Mouse (Mus musculus) forebrain, postnatal 0 days (tissue): ENCODE measurements around the gene Tle2. TPM values are rescaled to one million over a fixed set of nuclear protein-coding genes. Genes with fewer than 3 reads are reported as not detected.

Experiments used
- ATAC-seq: fragments of 200-750 bp; cut with Nextera tagmentation; 2 replicates; pipeline ENCODE4 v1.8.0; 2017; ENCODE audit warnings: mild to moderate bottlenecking, moderate library complexity
- DNase-seq: peaks from one replicate; pipeline ENCODE4 v3.0.0-alpha.2; 2015
- H3K27ac ChIP-seq: fragments of 300-500 bp; sonication (generic); 2 replicates; pipeline ENCODE4 v1.5.1; 2014; ENCODE audit warnings: low read depth, mild to moderate bottlenecking, antibody characterized with exemption, low read length, moderate library complexity, mixed read lengths
- H3K27me3 ChIP-seq: fragments of 300-500 bp; sonication (generic); 2 replicates; pipeline ENCODE4 v1.6.1; 2014; ENCODE audit warnings: mild to moderate bottlenecking, low read length, mixed read lengths; ENCODE audit not compliant: insufficient read depth
- H3K36me3 ChIP-seq: fragments of 300-500 bp; sonication (generic); 2 replicates; pipeline ENCODE4 v1.6.1; 2014; ENCODE audit warnings: mild to moderate bottlenecking, moderate library complexity; ENCODE audit not compliant: insufficient read depth
- H3K4me1 ChIP-seq: fragments of 300-500 bp; sonication (generic); 2 replicates; pipeline ENCODE4 v1.6.1; 2014; ENCODE audit warnings: antibody characterized with exemption; ENCODE audit not compliant: insufficient read depth
- H3K4me2 ChIP-seq: fragments of 300-500 bp; sonication (generic); 2 replicates; pipeline ENCODE4 v1.6.1; 2014; ENCODE audit warnings: low read depth, mild to moderate bottlenecking, moderate library complexity
- H3K4me3 ChIP-seq: fragments of 300-500 bp; sonication (generic); 2 replicates; pipeline ENCODE4 v1.5.1; 2014; ENCODE audit warnings: low read depth, low read length, mixed read lengths
- H3K9ac ChIP-seq: fragments of 300-500 bp; sonication (generic); 2 replicates; pipeline ENCODE4 v1.6.1; 2014; ENCODE audit warnings: mild to moderate bottlenecking
- H3K9me3 ChIP-seq: fragments of 300-500 bp; sonication (generic); 2 replicates; pipeline ENCODE4 v1.6.1; 2016; ENCODE audit warnings: low read length
- CTCF ChIP-seq: sonication (generic); IDR thresholded peaks from 2 replicates; pipeline ENCODE4 v1.5.1; 2016; ENCODE audit warnings: antibody characterized with exemption, control low read depth, low read depth
- WGBS: fragments of 180-500 bp; shearing (Covaris S2); extraction: QIAGEN DNeasy Blood & Tissue Kit; methylation state at CpG from one replicate; pipeline ENCODE4 v1.1.7; 2014; 5-methylcytosine and 5-hydroxymethylcytosine counted together
- polyA plus RNA-seq: library from polyadenylated mRNA; unstranded; fragments of >200 nt; fragmentation: Nextera tagmentation; extraction: Ambion mirVana; gene quantifications from 2 replicates; pipeline ENCODE4 v1.2.1, GENCODE M21; 2015
- total RNA-seq: library from RNA; depleted of rRNA; stranded (reverse); fragments of >200 nt; gene quantifications from 2 replicates; pipeline ENCODE4 v1.2.3, GENCODE M21; 2014

The Tle2 gene
- total and polyA plus RNA-seq, 2 experiments from 2014 or later = 25.6 to 30.5 TPM

GRCm38 (mm10) chr10:81592631-81593030 lies 18.3 kb downstream of the Tle2 start:
- Histone ChIP-seq H3K27me3 (peaks cover 23% of the 10 kb centered on the region), H3K27ac (no peak overlapping the region), H3K36me3 (peaks cover 8% of the 10 kb centered on the region; the same call in 1 of the 2 replicates), H3K9ac (no peak overlapping the region), H3K9me3 (no peaks in the 10 kb centered on the region), H3K4me2 (no peak overlapping the region), H3K4me3 (no peak overlapping the region), H3K4me1 (peaks cover 11% of the 10 kb centered on the region)
- DNase-seq = no peak
- WGBS = 78% methylated on average over 7 of the region's 7 CpGs
- no peak for ATAC-seq
- TF ChIP-seq CTCF = no peak

DNA sequence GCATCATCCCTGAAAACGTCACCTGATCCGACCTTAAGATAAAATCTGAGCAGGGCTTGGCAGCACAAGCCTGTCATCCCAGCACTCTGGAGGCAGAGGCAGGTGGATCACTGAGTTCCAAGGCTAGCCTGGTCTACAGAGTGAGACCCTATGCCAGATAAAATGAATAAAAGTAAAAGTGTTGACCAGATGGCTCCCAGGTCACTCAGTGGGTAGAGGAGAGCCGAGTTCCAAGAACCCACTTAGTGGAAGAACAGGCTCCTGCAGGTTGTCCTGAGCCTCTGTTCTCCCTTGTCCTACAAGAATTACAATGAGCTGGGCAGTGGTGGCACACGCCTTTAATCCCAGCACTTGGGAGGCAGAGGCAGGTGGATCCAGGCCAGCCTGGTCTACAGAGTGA lies 18.9 kb downstream of the Tle2 start:
- Histone ChIP-seq H3K4me3 (no peak overlapping the region), H3K36me3 (peaks cover 3% of the 10 kb centered on the region; the same call in 1 of the 2 replicates), H3K9ac (no peak overlapping the region), H3K4me2 (no peak overlapping the region), H3K9me3 (no peaks in the 10 kb centered on the region), H3K27me3 (peaks cover 23% of the 10 kb centered on the region), H3K27ac (no peak overlapping the region), H3K4me1 (peaks cover 11% of the 10 kb centered on the region)
- DNase-seq (no peak), ATAC-seq (no peak)
- WGBS = 79% methylated on average over 4 of the region's 4 CpGs
- TF ChIP-seq CTCF = no peak

GRCm38 (mm10) chr10:81593935-81594334 lies 19.6 kb downstream of the Tle2 start:
- no peak for DNase-seq
- Histone ChIP-seq H3K4me3 (no peak overlapping the region), H3K4me1 (peaks cover 11% of the 10 kb centered on the region), H3K9me3 (no peaks in the 10 kb centered on the region), H3K27me3 (peaks cover 24% of the 10 kb centered on the region), H3K4me2 (no peak overlapping the region), H3K27ac (no peak overlapping the region), H3K9ac (no peak overlapping the region), H3K36me3 (no peaks in the 10 kb centered on the region)
- WGBS = 76% methylated on average over 18 of the region's 18 CpGs
- no peak for TF ChIP-seq CTCF
- ATAC-seq = no peak

DNA sequence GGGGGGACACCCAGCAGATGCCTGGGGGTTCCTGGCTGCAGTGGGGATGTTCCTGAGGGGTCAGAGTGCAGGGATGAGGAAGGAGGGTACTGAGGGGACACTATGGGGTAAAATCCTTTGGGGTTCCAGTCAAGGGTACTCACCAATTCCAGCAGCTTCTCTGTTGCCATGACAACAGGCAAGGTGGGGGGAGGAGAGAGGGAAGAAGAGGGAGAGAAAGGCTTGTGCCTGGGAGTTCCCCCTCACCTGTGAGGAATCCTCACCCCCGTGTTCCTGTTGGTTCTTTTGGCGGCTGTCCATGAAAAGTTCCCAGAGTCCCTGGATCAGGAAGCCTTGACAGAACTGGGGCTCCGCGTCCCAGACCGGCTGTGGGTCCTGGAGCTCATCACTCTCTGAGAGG lies 21.2 kb downstream of the Tle2 start:
- 44% methylated on average over 5 of the region's 5 CpGs for WGBS
- Histone ChIP-seq H3K9me3 (no peaks in the 10 kb centered on the region), H3K9ac (no peak overlapping the region), H3K27ac (no peak overlapping the region), H3K4me2 (no peak overlapping the region), H3K4me3 (no peak overlapping the region), H3K4me1 (peaks cover 12% of the 10 kb centered on the region), H3K36me3 (no peaks in the 10 kb centered on the region), H3K27me3 (peaks cover 23% of the 10 kb centered on the region)
- ATAC-seq (no peak), DNase-seq (no peak)
- TF ChIP-seq CTCF = no peak

- peaks cover 23% of the 10 kb centered on the region for H3K27me3 ChIP-seq
- DNase-seq = no peak
- 0 out of 2 replicates have a peak overlapping the region, but pooled peaks have one; percentile 22 for H3K9ac ChIP-seq
Observed at GRCm38 (mm10) chr10:81596611-81597010, 22.2 kb downstream of the Tle2 start.

DNA sequence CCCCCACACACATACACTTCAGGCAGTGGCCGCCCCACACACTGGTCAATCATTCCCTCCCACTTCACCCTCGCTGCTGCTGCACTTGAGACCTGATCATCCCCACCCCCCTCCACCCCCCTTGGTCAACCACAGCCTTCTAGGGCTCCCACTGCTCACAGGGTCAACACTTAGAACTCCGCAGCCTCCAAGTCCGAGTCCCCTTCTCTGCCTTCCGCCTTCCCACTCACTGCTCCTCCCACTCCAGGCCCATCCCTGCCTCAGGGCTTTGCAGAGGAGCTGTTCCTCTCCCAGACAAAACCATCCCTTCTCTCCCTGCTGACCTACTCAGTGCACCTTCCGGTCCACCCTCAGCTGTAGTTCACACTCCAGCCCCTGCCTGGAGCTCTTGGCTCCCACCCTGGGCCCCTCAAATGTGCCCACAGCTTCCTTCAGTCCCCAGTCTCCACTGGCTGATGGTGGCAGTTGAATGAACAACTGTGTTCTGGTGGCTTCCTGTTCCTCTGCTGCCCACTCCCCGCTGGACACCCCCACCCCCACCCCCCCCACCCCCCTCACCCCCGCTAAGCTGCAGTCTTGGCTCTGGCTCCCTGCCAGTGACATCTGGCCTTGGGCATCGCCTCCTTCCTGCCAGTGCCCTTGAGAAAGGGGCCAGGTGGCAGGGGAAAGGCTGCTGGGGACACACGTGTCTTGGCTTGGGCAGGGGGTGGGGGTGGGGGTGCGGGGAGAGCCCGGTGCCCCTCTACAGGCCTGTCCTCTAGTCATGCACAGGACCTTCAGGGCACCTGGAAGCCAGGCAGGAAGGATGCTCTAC lies 23.0 kb downstream of the Tle2 start:
- H3K4me3 ChIP-seq = no peak overlapping the region
- H3K9me3 ChIP-seq = no peaks in the 10 kb centered on the region
- no peak overlapping the region for H3K9ac ChIP-seq
- H3K27ac ChIP-seq = no peak overlapping the region
- WGBS = 5% methylated on average over 11 of the region's 12 CpGs
- ATAC-seq = peak; percentile 14; the same call in 1 of the 2 replicates
- H3K4me2 ChIP-seq = peak overlapping the region; percentile 29; the same call in 1 of the 2 replicates
- peaks cover 23% of the 10 kb centered on the region for H3K27me3 ChIP-seq
- TF ChIP-seq CTCF = no peak
- DNase-seq = no peak
- H3K4me1 ChIP-seq = peaks cover 17% of the 10 kb centered on the region
- no peaks in the 10 kb centered on the region for H3K36me3 ChIP-seq

More at GRCm38 (mm10) chr10:81596611-81597010, 22.2 kb downstream of the Tle2 start:
- no peak for ATAC-seq
- 5% methylated on average over 10 of the region's 10 CpGs for WGBS
- Histone ChIP-seq H3K4me2 (peak overlapping the region; percentile 29), H3K36me3 (no peaks in the 10 kb centered on the region), H3K9me3 (no peaks in the 10 kb centered on the region), H3K4me3 (no peak overlapping the region), H3K4me1 (peaks cover 17% of the 10 kb centered on the region), H3K27ac (no peak overlapping the region)
- TF ChIP-seq CTCF = no peak

- Histone ChIP-seq H3K36me3 (no peaks in the 10 kb centered on the region), H3K9ac (no peak overlapping the region), H3K9me3 (no peaks in the 10 kb centered on the region), H3K4me1 (peaks cover 17% of the 10 kb centered on the region), H3K4me2 (no peak overlapping the region), H3K27ac (no peak overlapping the region), H3K4me3 (no peak overlapping the region), H3K27me3 (peaks cover 18% of the 10 kb centered on the region)
- ATAC-seq = no peak
- whole genome bisulfite sequencing = 51% methylated on average over 3 of the region's 3 CpGs
- DNase-seq = no peak
- TF ChIP-seq CTCF = no peak
Observed at GRCm38 (mm10) chr10:81598342-81598741, 24.0 kb downstream of the Tle2 start.
